8 mouse cellular contexts compared by ENCODE assay signal in the genomic region with DNA sequence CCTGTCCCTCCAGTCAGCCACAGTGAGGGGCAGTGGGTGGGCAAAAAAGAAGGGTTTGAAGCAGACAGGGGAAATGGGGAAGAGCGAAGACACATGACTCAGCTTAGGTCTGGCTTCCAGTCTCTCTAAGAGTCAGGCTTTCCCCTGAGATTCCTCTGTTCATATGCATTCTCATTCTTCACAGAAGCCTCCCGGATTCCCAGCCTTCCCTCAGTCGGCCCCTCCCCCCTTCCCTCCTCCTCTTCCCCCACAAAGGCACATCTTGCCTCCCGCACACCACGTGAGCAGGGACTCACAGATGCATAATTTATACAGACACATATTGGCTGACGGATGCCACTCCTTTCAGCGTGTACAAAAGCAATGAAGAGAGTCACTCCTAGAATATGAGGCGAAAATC.
DNase-seq lines count a peak whose midpoint lies in the region; ATAC-seq lines count a peak whose summit lies in the region.

No protein-coding gene starts in this region.

- H3K27me3 ChIP-seq in forebrain, embryonic 14.5 days (replicated peaks; ENCODE audit: control insufficient read depth, insufficient read depth, low read length), result no peaks in the 10 kb centered on the region
- no peaks in the 10 kb centered on the region for H3K27me3 ChIP-seq in stomach, embryonic 14.5 days (ENCODE audit: control insufficient read depth, insufficient read depth, low read length)

- H3K4me3 ChIP-seq in forebrain, embryonic 14.5 days (ENCODE audit: low read depth, low read length), result peak overlapping the region; percentile 16
- H3K4me3 ChIP-seq in stomach, embryonic 14.5 days (ENCODE audit: low read depth, low read length), result peak overlapping the region; percentile 7; the same call in 1 of the 2 replicates

- H3K4me1 ChIP-seq in forebrain, embryonic 14.5 days (ENCODE audit: control insufficient read depth, insufficient read depth, low read length), result peaks cover 20% of the 10 kb centered on the region
- H3K4me1 ChIP-seq in stomach, embryonic 14.5 days (ENCODE audit: control insufficient read depth, insufficient read depth, low read length), result no peaks in the 10 kb centered on the region

- peak; percentile 10 for DNase-seq in adrenal gland, postnatal 25 days
- DNase-seq in adrenal gland, adult 2 months, result no peak
- DNase-seq in ES-CJ7 (ENCODE audit: low read depth, low spot score), result peak; percentile 94
- peak; percentile 98 for DNase-seq in forebrain, embryonic 14.5 days (ENCODE audit: low spot score)
- DNase-seq in layer of hippocampus, adult 9-10 months (ENCODE audit: low spot score), result peak; percentile 36
- DNase-seq in lung, postnatal 14 days, result peak; percentile 10
- DNase-seq in thymus, postnatal 4 days, result no peak

- H3K36me3 ChIP-seq in forebrain, embryonic 14.5 days (ENCODE audit: control insufficient read depth, insufficient read depth, low read length), result no peaks in the 10 kb centered on the region
- no peaks in the 10 kb centered on the region for H3K36me3 ChIP-seq in stomach, embryonic 14.5 days (ENCODE audit: control insufficient read depth, insufficient read depth, low read length)

- H3K27ac ChIP-seq in forebrain, embryonic 14.5 days (ENCODE audit: low read depth, low read length), result peak overlapping the region; percentile 97
- no peak overlapping the region for H3K27ac ChIP-seq in stomach, embryonic 14.5 days (ENCODE audit: low read length)

- peak overlapping the region; percentile 52 for H3K4me2 ChIP-seq in forebrain, embryonic 14.5 days (ENCODE audit: low read length)
- H3K4me2 ChIP-seq in stomach, embryonic 14.5 days (replicated peaks; ENCODE audit: low read depth, low read length), result peak overlapping the region; percentile 41

- ATAC-seq in forebrain, embryonic 14.5 days, result peak; percentile 96
- ATAC-seq in stomach, embryonic 14.5 days (ENCODE audit: insufficient number of reproducible peaks, insufficient read depth, low FRiP score, low read depth), result peak; percentile 71; the same call in 1 of the 2 replicates

- H3K9ac ChIP-seq in forebrain, embryonic 14.5 days (ENCODE audit: low read length), result peak overlapping the region; percentile 59
- H3K9ac ChIP-seq in stomach, embryonic 14.5 days (replicated peaks; ENCODE audit: low read depth, low read length), result no peak overlapping the region

- H3K9me3 ChIP-seq in forebrain, embryonic 14.5 days (replicated peaks; ENCODE audit: control insufficient read depth, low read length), result no peaks in the 10 kb centered on the region
- no peaks in the 10 kb centered on the region for H3K9me3 ChIP-seq in stomach, embryonic 14.5 days (ENCODE audit: control insufficient read depth, low read depth, low read length)

- 1% methylated on average over 8 of the region's 8 CpGs for WGBS in forebrain, embryonic 14.5 days
- 2% methylated on average over 8 of the region's 8 CpGs for WGBS in stomach, embryonic 14.5 days

Comparison
In these comparisons a context has a peak if more than half of its experiments do, and no peak if none do; other contexts are left out.
1. DNase-seq: peak in adrenal gland, postnatal 25 days (single experiment), ES-CJ7 (single experiment), forebrain, embryonic 14.5 days (single experiment), layer of hippocampus, adult 9-10 months (single experiment) and lung, postnatal 14 days (single experiment); none in adrenal gland, adult 2 months (single experiment) and thymus, postnatal 4 days (single experiment).